Mouse (Mus musculus) bone marrow, adult 2 months (tissue): Measurements from ENCODE around the gene Phldb2.

Experiments
- CTCF ChIP-seq: fragments of 200-500 bp; IDR thresholded peaks from 2 replicates; pipeline ENCODE4 v1.5.1; 2011; ENCODE audit warnings: low read length, control low read depth; ENCODE audit not compliant: control insufficient read depth, insufficient read depth
- POLR2A ChIP-seq: fragments of 200-500 bp; IDR thresholded peaks from 2 replicates; pipeline ENCODE4 v1.6.1; 2011; ENCODE audit warnings: low read depth, mild to moderate bottlenecking, control low read depth, low read length, borderline replicate concordance; ENCODE audit not compliant: control insufficient read depth

DNA sequence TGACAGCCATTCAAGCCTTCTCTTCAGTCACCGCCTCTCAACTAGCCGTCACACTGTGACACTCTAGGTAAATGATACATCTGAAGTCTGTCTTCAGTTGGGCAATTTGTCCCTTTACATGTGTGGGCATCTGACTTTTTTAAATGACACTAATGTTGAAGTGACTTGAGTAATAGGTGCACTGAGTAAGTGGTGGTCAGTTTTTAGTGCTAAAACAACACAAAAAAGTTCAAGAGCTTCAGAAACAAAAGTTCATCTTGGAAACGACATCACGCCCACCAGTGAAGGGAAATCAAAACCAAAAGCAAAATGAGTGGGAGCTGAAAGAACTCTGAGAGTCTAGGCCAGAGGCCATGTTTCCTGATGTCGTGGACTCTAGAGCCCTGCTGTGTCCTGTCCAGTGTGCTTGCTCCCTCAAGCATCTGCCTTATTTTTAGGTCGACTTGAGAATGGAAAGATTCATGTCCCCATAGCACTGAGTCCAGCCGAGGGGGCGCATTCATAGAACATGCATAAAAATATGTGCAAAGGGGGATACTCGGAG is 194.6 kb downstream of the Phldb2 start:
- TF ChIP-seq CTCF (no peak), POLR2A (no peak)
